Mouse (Mus musculus) hindbrain, embryonic 12.5 days (tissue): ENCODE measurements at regions not wholly inside any gene's neighbourhood (a gene's known extent, or its start where the extent isn't known, plus 50 kb on each side); places are given as distances from the start of the nearest gene placed in this dataset.

Source experiments
- ATAC-seq: fragments of 200-750 bp; cut with Nextera tagmentation; 2 replicates; pipeline ENCODE4 v1.8.0; 2017; ENCODE audit warnings: moderate TSS enrichment; ENCODE audit not compliant: low FRiP score
- H3K27ac ChIP-seq: fragments of 300-500 bp; sonication (generic); 2 replicates; pipeline ENCODE4 v1.5.1; 2016; ENCODE audit warnings: mild to moderate bottlenecking
- H3K27me3 ChIP-seq: fragments of 300-500 bp; sonication (generic); 2 replicates; pipeline ENCODE4 v1.6.1; 2016; ENCODE audit warnings: mild to moderate bottlenecking
- H3K36me3 ChIP-seq: fragments of 300-500 bp; sonication (generic); 2 replicates; pipeline ENCODE4 v1.6.1; 2016; ENCODE audit warnings: mild to moderate bottlenecking
- H3K4me1 ChIP-seq: fragments of 300-500 bp; sonication (generic); 2 replicates; pipeline ENCODE4 v1.6.1; 2016
- H3K4me2 ChIP-seq: fragments of 300-500 bp; sonication (generic); replicated peaks from 2 replicates; pipeline ENCODE4 v1.6.1; 2016; ENCODE audit warnings: mild to moderate bottlenecking
- H3K4me3 ChIP-seq: fragments of 300-500 bp; sonication (generic); 2 replicates; pipeline ENCODE4 v1.5.1; 2016; ENCODE audit warnings: mild to moderate bottlenecking
- H3K9ac ChIP-seq: fragments of 300-500 bp; sonication (generic); 2 replicates; pipeline ENCODE4 v1.6.1; 2016; ENCODE audit warnings: mild to moderate bottlenecking, moderate library complexity
- H3K9me3 ChIP-seq: fragments of 300-500 bp; sonication (generic); replicated peaks from 2 replicates; pipeline ENCODE4 v1.6.1; 2016; ENCODE audit warnings: mild to moderate bottlenecking
- WGBS: fragments of 180-500 bp; shearing (Covaris S2); methylation state at CpG from one replicate; pipeline ENCODE4 v1.1.7; 2016; 5-methylcytosine and 5-hydroxymethylcytosine counted together

DNA sequence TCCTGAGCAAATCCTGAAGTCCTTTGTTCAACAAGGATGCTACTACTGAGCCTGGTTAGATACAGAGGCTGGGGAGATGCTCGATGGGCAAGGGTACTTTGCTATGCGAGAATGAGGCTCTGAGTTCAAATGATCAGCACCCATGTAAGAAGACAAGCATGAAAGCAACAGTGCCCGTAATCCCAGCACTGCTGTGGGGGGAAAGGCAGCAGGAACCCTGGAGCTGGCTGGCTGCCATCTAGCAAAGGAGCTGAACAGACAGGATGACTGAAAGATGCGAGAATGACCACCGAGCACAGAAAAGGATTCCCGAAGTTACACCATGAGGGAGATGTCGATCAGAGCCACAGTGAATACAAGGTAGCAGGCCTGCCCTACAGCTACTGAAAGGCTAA lies 84.5 kb downstream of the Pdgfa start:
- Histone ChIP-seq H3K4me2 (no peak overlapping the region), H3K27ac (no peak overlapping the region), H3K36me3 (no peaks in the 10 kb centered on the region), H3K9me3 (no peaks in the 10 kb centered on the region), H3K9ac (no peak overlapping the region), H3K4me3 (no peak overlapping the region), H3K27me3 (no peaks in the 10 kb centered on the region), H3K4me1 (peaks cover 23% of the 10 kb centered on the region)
- no peak for ATAC-seq
- WGBS = 61% methylated on average over 7 of the region's 7 CpGs

DNA sequence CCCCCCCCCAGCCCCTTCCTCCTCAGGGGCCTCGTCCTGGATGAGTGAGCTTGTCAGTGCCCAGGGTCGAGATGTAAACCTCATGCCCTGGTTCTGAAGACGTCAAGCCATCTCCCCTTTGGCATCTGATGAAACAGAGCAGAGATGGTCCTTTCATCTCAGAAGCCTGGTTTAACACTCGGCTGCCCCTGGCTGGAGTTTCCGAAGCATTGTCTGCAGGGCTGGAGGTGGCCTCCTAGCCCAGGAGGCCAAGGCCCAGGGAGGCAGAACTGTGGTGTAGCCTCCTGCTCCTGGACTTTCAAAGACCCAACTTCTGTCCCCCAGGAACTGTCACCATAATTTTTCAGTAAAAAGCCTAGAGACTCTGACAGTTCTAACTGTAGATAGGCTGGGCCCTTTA lies 82.1 kb downstream of the Pdgfa start:
- Histone ChIP-seq H3K9me3 (no peaks in the 10 kb centered on the region), H3K4me2 (no peak overlapping the region), H3K4me1 (peaks cover 23% of the 10 kb centered on the region), H3K9ac (no peak overlapping the region), H3K36me3 (no peaks in the 10 kb centered on the region), H3K4me3 (no peak overlapping the region), H3K27ac (no peak overlapping the region), H3K27me3 (no peaks in the 10 kb centered on the region)
- 19% methylated on average over 5 of the region's 5 CpGs for WGBS
- ATAC-seq = no peak

DNA sequence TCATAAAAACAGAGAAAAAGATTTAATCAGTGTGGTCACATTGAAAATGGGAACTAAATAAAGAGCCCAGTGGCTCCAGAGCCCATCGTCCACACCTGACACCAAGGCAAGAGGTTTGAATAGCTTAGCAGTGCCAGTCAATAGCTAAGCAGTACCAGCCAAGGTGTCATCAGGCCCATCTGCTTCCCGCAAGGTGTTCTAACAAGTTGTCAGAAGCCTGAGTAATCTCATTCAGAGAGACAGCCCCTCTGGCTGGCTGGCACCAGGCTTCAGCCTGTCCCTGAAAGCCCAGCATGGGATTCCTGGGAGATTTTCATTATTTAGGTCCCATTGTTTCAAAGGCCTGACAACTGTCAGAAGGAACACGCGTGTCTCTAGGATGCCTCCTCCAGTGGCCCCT lies 81.7 kb downstream of the Pdgfa start:
- no peaks in the 10 kb centered on the region for H3K36me3 ChIP-seq
- no peak overlapping the region for H3K27ac ChIP-seq
- no peak overlapping the region for H3K4me3 ChIP-seq
- WGBS = 73% methylated on average over 4 of the region's 4 CpGs
- no peak overlapping the region for H3K4me2 ChIP-seq
- no peaks in the 10 kb centered on the region for H3K9me3 ChIP-seq
- no peak overlapping the region for H3K9ac ChIP-seq
- H3K4me1 ChIP-seq = peaks cover 23% of the 10 kb centered on the region
- H3K27me3 ChIP-seq = no peaks in the 10 kb centered on the region
- no peak for ATAC-seq

DNA sequence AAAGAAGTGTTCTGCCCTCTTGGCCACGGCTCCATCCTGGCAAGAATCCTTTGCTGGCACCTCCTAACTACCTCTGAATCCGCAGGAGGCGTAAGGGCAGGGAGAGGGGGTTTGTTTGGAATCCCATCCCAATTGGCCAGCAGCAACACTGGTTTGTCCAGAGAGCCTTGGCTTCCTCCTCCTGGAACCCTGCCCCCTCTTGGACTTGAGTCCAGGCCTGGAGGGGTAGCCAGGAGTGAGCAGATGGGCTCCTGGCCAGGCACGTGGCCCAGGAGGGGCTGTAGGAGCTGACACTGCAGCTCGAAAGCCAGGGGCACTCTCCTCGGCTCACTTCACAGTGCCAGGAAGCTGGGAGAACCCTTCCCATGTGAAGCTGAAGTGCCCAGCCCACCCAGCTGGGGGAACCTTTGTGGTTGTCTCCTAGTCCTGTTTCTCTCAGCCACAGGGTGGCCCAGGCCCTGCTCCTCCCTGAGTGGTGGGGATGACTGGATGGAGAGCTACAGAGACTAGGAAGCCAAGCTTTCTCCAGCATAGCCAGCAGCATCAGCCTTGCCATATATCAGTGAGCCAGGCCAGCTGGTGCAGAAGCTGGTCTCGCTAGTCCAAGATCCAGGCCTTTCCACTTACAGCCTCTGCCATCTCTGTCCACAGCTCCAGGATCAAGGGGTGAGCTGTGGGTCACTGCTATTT lies 76.9 kb downstream of the Pdgfa start:
- WGBS = 77% methylated on average over 7 of the region's 7 CpGs
- ATAC-seq = no peak
- no peak overlapping the region for H3K27ac ChIP-seq
- H3K9ac ChIP-seq = no peak overlapping the region
- no peaks in the 10 kb centered on the region for H3K27me3 ChIP-seq
- H3K36me3 ChIP-seq = no peaks in the 10 kb centered on the region
- no peak overlapping the region for H3K4me2 ChIP-seq
- no peaks in the 10 kb centered on the region for H3K9me3 ChIP-seq
- no peaks in the 10 kb centered on the region for H3K4me1 ChIP-seq
- no peak overlapping the region for H3K4me3 ChIP-seq

DNA sequence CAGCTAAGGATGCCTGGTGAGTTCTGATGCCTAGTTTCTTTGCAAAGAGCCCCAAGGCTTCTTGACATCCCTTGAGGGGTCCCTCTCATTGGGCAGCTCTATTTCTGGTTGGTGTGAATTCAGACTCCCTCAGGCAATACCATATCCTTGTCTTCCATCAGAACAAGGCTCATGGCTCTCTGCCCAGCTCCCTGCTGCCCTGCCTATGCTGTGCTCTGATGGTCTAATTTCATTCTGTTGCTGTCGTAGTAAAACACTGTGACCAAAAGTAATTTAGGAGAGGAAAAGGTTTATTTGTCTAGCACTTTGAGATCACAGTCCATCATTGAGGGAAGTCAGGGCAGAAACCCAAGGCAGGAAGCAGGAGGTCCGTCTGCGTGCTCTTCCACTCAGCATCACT lies 75.1 kb downstream of the Pdgfa start:
- Histone ChIP-seq H3K27ac (no peak overlapping the region), H3K4me2 (no peak overlapping the region), H3K27me3 (no peaks in the 10 kb centered on the region), H3K4me3 (no peak overlapping the region), H3K9me3 (no peaks in the 10 kb centered on the region), H3K36me3 (no peaks in the 10 kb centered on the region), H3K9ac (no peak overlapping the region), H3K4me1 (no peaks in the 10 kb centered on the region)
- WGBS = 72% methylated on average over 3 of the region's 3 CpGs
- ATAC-seq = no peak
